Mouse (Mus musculus) MN1 (cell line): Measurements from ENCODE around the gene Smc5.

Source experiments
- DNase-seq: peaks from one replicate; pipeline ENCODE4 v3.0.0-alpha.2; 2016; ENCODE audit warnings: low spot score

The Smc5 gene

GRCm38 (mm10) chr19:23189744-23190143, 84.0 kb downstream of the Smc5 start:
- DNase-seq, result no peak

GRCm38 (mm10) chr19:23188986-23189385, 84.7 kb downstream of the Smc5 start:
- no peak for DNase-seq

- no peak for DNase-seq
These were observed 86.0 kb downstream of the Smc5 start for GRCm38 (mm10) chr19:23187732-23188131.

GRCm38 (mm10) chr19:23184068-23184467, 89.6 kb downstream of the Smc5 start:
- DNase-seq, result no peak

GRCm38 (mm10) chr19:23183493-23183892, 90.2 kb downstream of the Smc5 start:
- DNase-seq, result no peak

GRCm38 (mm10) chr19:23178533-23178932, 95.2 kb downstream of the Smc5 start:
- no peak for DNase-seq

GRCm38 (mm10) chr19:23175511-23175910, 98.2 kb downstream of the Smc5 start:
- no peak for DNase-seq

GRCm38 (mm10) chr19:23175090-23175489, 98.6 kb downstream of the Smc5 start:
- DNase-seq, result no peak

- DNase-seq, result no peak
These were observed 102.6 kb downstream of the Smc5 start for GRCm38 (mm10) chr19:23171136-23171535.

GRCm38 (mm10) chr19:23170476-23170875, 103.2 kb downstream of the Smc5 start:
- no peak for DNase-seq

GRCm38 (mm10) chr19:23169659-23170050, 104.0 kb downstream of the Smc5 start:
- DNase-seq, result no peak

GRCm38 (mm10) chr19:23168899-23169658, 104.6 kb downstream of the Smc5 start:
- DNase-seq, result no peak

GRCm38 (mm10) chr19:23166550-23167284, 107.0 kb downstream of the Smc5 start:
- DNase-seq, result no peak

GRCm38 (mm10) chr19:23164651-23165240, 109.0 kb downstream of the Smc5 start:
- no peak for DNase-seq

GRCm38 (mm10) chr19:23163361-23163760, 110.3 kb downstream of the Smc5 start:
- DNase-seq, result no peak

GRCm38 (mm10) chr19:23162877-23163276, 110.8 kb downstream of the Smc5 start:
- DNase-seq, result no peak

GRCm38 (mm10) chr19:23162387-23162809, 111.3 kb downstream of the Smc5 start:
- no peak for DNase-seq

GRCm38 (mm10) chr19:23159780-23160395, 113.8 kb downstream of the Smc5 start:
- no peak for DNase-seq
